Mouse (Mus musculus) cortical plate, adult 2 months (tissue): ENCODE measurements around the gene Spns3.

Experiments
- CTCF ChIP-seq: fragments of 200-500 bp; IDR thresholded peaks from 2 replicates; pipeline ENCODE4 v1.5.1; 2011; ENCODE audit warnings: mild to moderate bottlenecking, control low read depth, low read length; ENCODE audit not compliant: insufficient read depth; ENCODE audit errors: extremely low read depth
- POLR2A ChIP-seq: fragments of 200-500 bp; IDR thresholded peaks from 2 replicates; pipeline ENCODE4 v1.6.1; 2011; ENCODE audit warnings: mild to moderate bottlenecking, low read length, control low read depth; ENCODE audit not compliant: insufficient read depth; ENCODE audit errors: extremely low read depth

- TF ChIP-seq POLR2A = no peak
- TF ChIP-seq CTCF = no peak
These were observed 5.6 kb downstream of the Spns3 start for GRCm38 (mm10) chr11:72544716-72545115.
